Mouse (Mus musculus): ENCODE measurements around the gene Smyd3. TPM values are rescaled to one million over a fixed set of nuclear protein-coding genes. Genes with fewer than 3 reads are reported as not detected.

The Smyd3 gene
- total RNA-seq (2021) = 10 to 100 TPM; 20.3 to 30.9 TPM

GRCm38 (mm10) chr1:179517713-179518465 is at the start of gene Smyd3:
Gene Smyd3, minus strand, starts transcription at chr1:179518041.
- peak; percentile 67 to 86 for DNase-seq (ENCODE audit: extremely low spot score in 1 of 2, low spot score in 2 of 2)
- intact Hi-C loops (cut with DNase I) = no loop called here

- intact Hi-C loops (cut with DNase I) = no loop called here
- no peak for DNase-seq (ENCODE audit: extremely low spot score in 1 of 2, low spot score in 2 of 2)
These were observed 49.7 kb upstream of the Smyd3 start for GRCm38 (mm10) chr1:179567558-179567957.

- intact Hi-C loops (cut with DNase I) = no loop called here
- DNase-seq (ENCODE audit: extremely low spot score in 1 of 2, low spot score in 2 of 2) = no peak
These were observed 46.1 kb upstream of the Smyd3 start for GRCm38 (mm10) chr1:179563926-179564325.

GRCm38 (mm10) chr1:179563211-179563610 is 45.4 kb upstream of the Smyd3 start:
- DNase-seq (ENCODE audit: extremely low spot score in 1 of 2, low spot score in 2 of 2) = no peak
- intact Hi-C loops (cut with DNase I) = no loop called here

GRCm38 (mm10) chr1:179560845-179561430 is 43.1 kb upstream of the Smyd3 start:
- DNase-seq (ENCODE audit: extremely low spot score in 1 of 2, low spot score in 2 of 2) = no peak
- intact Hi-C loops (cut with DNase I) = no loop called here

GRCm38 (mm10) chr1:179559446-179560194 is 41.8 kb upstream of the Smyd3 start:
- DNase-seq (ENCODE audit: extremely low spot score in 1 of 2, low spot score in 2 of 2) = no peak
- intact Hi-C loops (cut with DNase I) = no loop called here

GRCm38 (mm10) chr1:179556921-179557320 is 39.1 kb upstream of the Smyd3 start:
- DNase-seq (ENCODE audit: extremely low spot score in 1 of 2, low spot score in 2 of 2) = no peak
- intact Hi-C loops (cut with DNase I) = no loop called here

- intact Hi-C loops (cut with DNase I) = no loop called here
- DNase-seq (ENCODE audit: extremely low spot score in 1 of 2, low spot score in 2 of 2) = no peak
These were observed 36.1 kb upstream of the Smyd3 start for GRCm38 (mm10) chr1:179553949-179554347.

- intact Hi-C loops (cut with DNase I) = no loop called here
- no peak for DNase-seq (ENCODE audit: extremely low spot score in 1 of 2, low spot score in 2 of 2)
These were observed 35.5 kb upstream of the Smyd3 start for GRCm38 (mm10) chr1:179553197-179553948.

GRCm38 (mm10) chr1:179552751-179553150 is 34.9 kb upstream of the Smyd3 start:
- intact Hi-C loops (cut with DNase I) = no loop called here

GRCm38 (mm10) chr1:179551921-179552320 is 34.1 kb upstream of the Smyd3 start:
- DNase-seq (ENCODE audit: extremely low spot score in 1 of 2, low spot score in 2 of 2) = no peak
- intact Hi-C loops (cut with DNase I) = no loop called here

More at GRCm38 (mm10) chr1:179552751-179553150, 34.9 kb upstream of the Smyd3 start:
- DNase-seq (ENCODE audit: extremely low spot score in 1 of 2, low spot score in 2 of 2) = no peak

GRCm38 (mm10) chr1:179551336-179551735 is 33.5 kb upstream of the Smyd3 start:
- intact Hi-C loops (cut with DNase I) = no loop called here
- no peak for DNase-seq (ENCODE audit: extremely low spot score in 1 of 2, low spot score in 2 of 2)

- intact Hi-C loops (cut with DNase I) = loop anchor here (5.0 to 10.0 kb wide), 2 partner anchors 38 to 66 kb away; no protein-coding TSS in a partner anchor
- DNase-seq (ENCODE audit: extremely low spot score in 1 of 2, low spot score in 2 of 2) = no peak
These were observed 31.3 kb upstream of the Smyd3 start for GRCm38 (mm10) chr1:179548996-179549752.

- intact Hi-C loops (cut with DNase I) = loop anchor here (5.0 to 10.0 kb wide), 2 partner anchors 39 to 67 kb away; no protein-coding TSS in a partner anchor
- no peak for DNase-seq (ENCODE audit: extremely low spot score in 1 of 2, low spot score in 2 of 2)
These were observed 30.4 kb upstream of the Smyd3 start for GRCm38 (mm10) chr1:179548220-179548619.

GRCm38 (mm10) chr1:179547176-179547575 is 29.3 kb upstream of the Smyd3 start:
- intact Hi-C loops (cut with DNase I) = loop anchor here (5.0 to 10.0 kb wide), 2 partner anchors 40 to 68 kb away; no protein-coding TSS in a partner anchor

GRCm38 (mm10) chr1:179546551-179546917 is 28.7 kb upstream of the Smyd3 start:
- no peak for DNase-seq (ENCODE audit: extremely low spot score in 1 of 2, low spot score in 2 of 2)
- intact Hi-C loops (cut with DNase I) = loop anchor here (5.0 to 10.0 kb wide), 2 partner anchors 41 to 68 kb away; no protein-coding TSS in a partner anchor

More at GRCm38 (mm10) chr1:179547176-179547575, 29.3 kb upstream of the Smyd3 start:
- no peak for DNase-seq (ENCODE audit: extremely low spot score in 1 of 2, low spot score in 2 of 2)

- DNase-seq (ENCODE audit: extremely low spot score in 1 of 2, low spot score in 2 of 2) = peak; percentile 97 to 99
- intact Hi-C loops (cut with DNase I) = loop anchor here (5.0 to 10.0 kb wide), 2 partner anchors 41 to 69 kb away; no protein-coding TSS in a partner anchor
These were observed 28.1 kb upstream of the Smyd3 start, which contains the start of the genes Tfb2m and Cnst for GRCm38 (mm10) chr1:179545768-179546550. Gene Tfb2m, minus strand, starts transcription at chr1:179546267. Gene Cnst, plus strand, starts transcription at chr1:179546370.
